In the genomic region with DNA sequence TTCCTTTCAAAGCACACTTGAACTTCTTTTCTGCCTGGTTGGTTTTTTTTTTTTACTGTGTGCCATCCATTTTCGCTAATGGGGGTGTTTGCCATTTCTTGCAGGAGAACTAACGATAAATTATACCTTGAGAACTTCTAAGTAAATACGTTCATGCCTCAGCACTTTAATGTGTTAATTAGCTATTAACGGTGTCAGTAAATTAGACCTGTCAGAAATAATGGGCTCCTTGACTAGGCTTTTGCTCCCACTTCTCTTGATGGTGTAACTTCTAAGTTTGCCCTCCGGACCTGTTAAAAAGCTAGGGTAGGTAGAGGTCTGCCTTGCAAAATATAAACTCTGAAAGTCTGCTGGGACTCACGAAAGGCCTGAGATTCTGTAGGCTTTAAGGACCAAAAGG, we compare ENCODE assay signal across 22 mouse cellular contexts.
DNase-seq lines count a peak whose midpoint lies in the region; ATAC-seq and TF ChIP-seq lines count a peak whose summit lies in the region.
"Had no signal": no experiment of that assay in that cellular context is flagged by ENCODE, and none has a peak within 500 bp of the region (broad histone marks: within the 10 kb centered on the region; RNA-seq: fewer than 3 reads in every experiment).

No protein-coding gene starts in this region.

- H3K4me3 ChIP-seq in forebrain, embryonic 14.5 days (ENCODE audit: low read depth, low read length): no peak overlapping the region
- H3K4me3 ChIP-seq in forebrain, embryonic 13.5 days: no peak overlapping the region
- H3K4me3 ChIP-seq in layer of hippocampus, adult 2 months: peak overlapping the region; percentile 22; the same call in 1 of the 2 replicates
- no peak overlapping the region for H3K4me3 ChIP-seq in lung, postnatal 0 days (ENCODE audit: low read depth, low read length)
- H3K4me3 ChIP-seq: embryonic facial prominence, embryonic 15.5 days; erythroblast, embryonic 14.5 days; forebrain, embryonic 10.5 days; heart, embryonic 10.5 days; hindbrain, embryonic 13.5 days had no signal

- no peak for TF ChIP-seq EP300 in lung, postnatal 0 days (IDR thresholded peaks at IDR 0.05)

- no peak for TF ChIP-seq CTCF in layer of hippocampus, adult 2 months (conservative IDR thresholded peaks at IDR 0.05)
- no peak for TF ChIP-seq CTCF in lung, postnatal 0 days (IDR thresholded peaks at IDR 0.05)

- H3K27ac ChIP-seq in forebrain, embryonic 14.5 days (ENCODE audit: low read depth, low read length): no peak overlapping the region
- no peak overlapping the region for H3K27ac ChIP-seq in forebrain, embryonic 13.5 days
- peak overlapping the region; percentile 82 for H3K27ac ChIP-seq in layer of hippocampus, adult 2 months
- H3K27ac ChIP-seq in lung, postnatal 0 days (ENCODE audit: low read length): 0 out of 2 replicates have a peak overlapping the region, but pooled peaks have one; percentile 2
- H3K27ac ChIP-seq: embryonic facial prominence, embryonic 15.5 days; forebrain, embryonic 10.5 days; heart, embryonic 10.5 days; hindbrain, embryonic 13.5 days had no signal

- peaks cover 14% of the 10 kb centered on the region; the same call in 1 of the 2 replicates for H3K4me1 ChIP-seq in forebrain, embryonic 14.5 days (ENCODE audit: control insufficient read depth, insufficient read depth, low read length)
- peaks cover 36% of the 10 kb centered on the region for H3K4me1 ChIP-seq in forebrain, embryonic 13.5 days
- H3K4me1 ChIP-seq in lung, postnatal 0 days (ENCODE audit: insufficient read depth, low read depth, low read length): no peaks in the 10 kb centered on the region

- WGBS in forebrain, embryonic 14.5 days: 18% methylated on average over 6 of the region's 6 CpGs
- WGBS in forebrain, embryonic 13.5 days: 32% methylated on average over 6 of the region's 6 CpGs
- 58% methylated on average over 6 of the region's 6 CpGs for WGBS in lung, postnatal 0 days

- peaks cover 12% of the 10 kb centered on the region for H3K27me3 ChIP-seq in forebrain, embryonic 14.5 days (replicated peaks; ENCODE audit: control insufficient read depth, insufficient read depth, low read length)
- H3K27me3 ChIP-seq in forebrain, embryonic 13.5 days: peaks cover 42% of the 10 kb centered on the region
- H3K27me3 ChIP-seq in lung, postnatal 0 days (replicated peaks; ENCODE audit: insufficient read depth, low read length): no peaks in the 10 kb centered on the region
- H3K27me3 ChIP-seq: Patski had no signal

- no peaks in the 10 kb centered on the region for H3K36me3 ChIP-seq in forebrain, embryonic 14.5 days (ENCODE audit: control insufficient read depth, insufficient read depth, low read length)
- no peaks in the 10 kb centered on the region for H3K36me3 ChIP-seq in forebrain, embryonic 13.5 days (ENCODE audit: poor library complexity, severe bottlenecking)
- no peaks in the 10 kb centered on the region for H3K36me3 ChIP-seq in lung, postnatal 0 days (ENCODE audit: insufficient read depth, low read length)
- H3K36me3 ChIP-seq: embryonic facial prominence, embryonic 15.5 days; forebrain, embryonic 10.5 days; heart, embryonic 10.5 days; hindbrain, embryonic 13.5 days had no signal

- ATAC-seq in forebrain, embryonic 14.5 days: no peak
- ATAC-seq in forebrain, embryonic 13.5 days: no peak
- no peak for ATAC-seq in lung, postnatal 0 days
- ATAC-seq: activated CD4-positive, CD25-positive, alpha-beta regulatory T cell, adult 4 months; Patski had no signal

- no peaks in the 10 kb centered on the region for H3K9me3 ChIP-seq in forebrain, embryonic 14.5 days (replicated peaks; ENCODE audit: control insufficient read depth, low read length)
- H3K9me3 ChIP-seq in forebrain, embryonic 13.5 days (replicated peaks): no peaks in the 10 kb centered on the region
- no peaks in the 10 kb centered on the region for H3K9me3 ChIP-seq in lung, postnatal 0 days (ENCODE audit: low read length)
- H3K9me3 ChIP-seq: embryonic facial prominence, embryonic 15.5 days; forebrain, embryonic 10.5 days; heart, embryonic 10.5 days; hindbrain, embryonic 13.5 days had no signal

- no peak overlapping the region for H3K9ac ChIP-seq in forebrain, embryonic 14.5 days (ENCODE audit: low read length)
- H3K9ac ChIP-seq in forebrain, embryonic 13.5 days: no peak overlapping the region
- no peak overlapping the region for H3K9ac ChIP-seq in lung, postnatal 0 days (replicated peaks; ENCODE audit: low read depth)
- H3K9ac ChIP-seq: embryonic facial prominence, embryonic 15.5 days; hindbrain, embryonic 13.5 days had no signal

- DNase-seq in forebrain, embryonic 14.5 days (ENCODE audit: low spot score): peak; percentile 32
- no peak for DNase-seq in layer of hippocampus, adult 2 months (ENCODE audit: low spot score in 2 of 2)
- no peak for DNase-seq in layer of hippocampus, adult 9-11 months
- DNase-seq in lung, postnatal 0 days (ENCODE audit: low spot score): no peak
- no peak for DNase-seq in lung, postnatal 25 days (ENCODE audit: low spot score)
- no peak for DNase-seq in thymus, postnatal 4 days
- DNase-seq: adrenal gland, postnatal 14 days; cerebellum, adult 18-20 months; cerebellum, adult 9-11 months; cerebellum, postnatal 36 days; gastrocnemius, postnatal 10 days; heart, adult 18-20 months; heart, postnatal 10 days; heart, postnatal 4 days had no signal

- no peak overlapping the region for H3K4me2 ChIP-seq in forebrain, embryonic 14.5 days (ENCODE audit: low read length)
- no peak overlapping the region for H3K4me2 ChIP-seq in forebrain, embryonic 13.5 days
- H3K4me2 ChIP-seq in lung, postnatal 0 days (replicated peaks; ENCODE audit: low read depth, low read length): no peak overlapping the region
- H3K4me2 ChIP-seq: embryonic facial prominence, embryonic 15.5 days; hindbrain, embryonic 13.5 days had no signal

Comparison
In these comparisons a context has a peak if more than half of its experiments do, and no peak if none do; other contexts are left out.
1. H3K27ac ChIP-seq: peak in layer of hippocampus, adult 2 months (single experiment) and lung, postnatal 0 days (single experiment); none in forebrain, embryonic 14.5 days (single experiment) and forebrain, embryonic 13.5 days (single experiment).